Mouse (Mus musculus) ES-Bruce4 (cell line): ENCODE measurements around the gene Pth2.

Experiments
- CTCF ChIP-seq: IDR thresholded peaks from one replicate; pipeline ENCODE4 v1.8.1; 2011; ENCODE audit warnings: low read depth, low read length
- POLR2A ChIP-seq: IDR thresholded peaks from one replicate; pipeline ENCODE4 v1.8.1; 2011; ENCODE audit warnings: low read length; ENCODE audit not compliant: insufficient read depth

- TF ChIP-seq CTCF, result no peak
- no peak for TF ChIP-seq POLR2A
Observed at GRCm38 (mm10) chr7:45149545-45149944, 31.2 kb upstream of the Pth2 start.
